Mouse (Mus musculus) retina, embryonic 14.5 days (tissue): ENCODE data around the gene Pheta2.
"Not testable (repeated sequence)": the region's sequence is repeated elsewhere in the genome, so short reads cannot be mapped to it uniquely, and the experiment has no call there.

ENCODE experiments used
- DNase-seq: peaks from one replicate; pipeline ENCODE4 v3.0.0-alpha.2; 2015; ENCODE audit warnings: low spot score

The Pheta2 gene

GRCm38 (mm10) chr15:82343368-82344287 is 4.9 kb downstream of the Pheta2 start:
- DNase-seq = no peak

GRCm38 (mm10) chr15:82344971-82345370 is 6.2 kb downstream of the Pheta2 start:
- DNase-seq = no peak

- peak; percentile 98 for DNase-seq
Measured at GRCm38 (mm10) chr15:82345820-82346470, 7.2 kb downstream of the Pheta2 start.

- no peak for DNase-seq
Measured at GRCm38 (mm10) chr15:82346580-82347302, 8.0 kb downstream of the Pheta2 start.

GRCm38 (mm10) chr15:82347303-82347676 is 8.5 kb downstream of the Pheta2 start:
- DNase-seq = no peak

GRCm38 (mm10) chr15:82347852-82348251 is 9.1 kb downstream of the Pheta2 start:
- no peak for DNase-seq

- no peak for DNase-seq
Measured at GRCm38 (mm10) chr15:82348258-82348998, 9.7 kb downstream of the Pheta2 start.

- DNase-seq = no peak
Measured at GRCm38 (mm10) chr15:82348999-82349341, 10.2 kb downstream of the Pheta2 start.

GRCm38 (mm10) chr15:82350349-82350748 is 11.6 kb downstream of the Pheta2 start:
- no peak for DNase-seq

GRCm38 (mm10) chr15:82351480-82351879 is 12.7 kb downstream of the Pheta2 start:
- no peak for DNase-seq

GRCm38 (mm10) chr15:82353078-82353744 is 14.5 kb downstream of the Pheta2 start:
- DNase-seq = no peak

GRCm38 (mm10) chr15:82353745-82354113 is 15.0 kb downstream of the Pheta2 start:
- no peak for DNase-seq

GRCm38 (mm10) chr15:82354126-82354945 is 15.6 kb downstream of the Pheta2 start, which contains the start of gene Ndufa6:
TSS of gene Ndufa6 (minus strand) at chr15:82354322.
- peak; percentile 99 for DNase-seq

GRCm38 (mm10) chr15:82358431-82359260 is 19.9 kb downstream of the Pheta2 start:
- DNase-seq = no peak

GRCm38 (mm10) chr15:82361459-82362018 is 22.8 kb downstream of the Pheta2 start:
- DNase-seq = no peak

GRCm38 (mm10) chr15:82362234-82362633 is 23.5 kb downstream of the Pheta2 start:
- DNase-seq = no peak

GRCm38 (mm10) chr15:82363801-82364200 is 25.1 kb downstream of the Pheta2 start:
- DNase-seq = not testable (repeated sequence)

- not testable (repeated sequence) for DNase-seq
Measured at GRCm38 (mm10) chr15:82364561-82364960, 25.8 kb downstream of the Pheta2 start.

GRCm38 (mm10) chr15:82368146-82368545 is 29.4 kb downstream of the Pheta2 start:
- no peak for DNase-seq
